Mouse (Mus musculus): ENCODE results near the gene Fam173a. TPM values are rescaled to one million over a fixed set of nuclear protein-coding genes. Genes with fewer than 3 reads are reported as not detected.

The Fam173a gene
- polyA plus RNA-seq, 1 experiment from 2014 or later: 58.4 TPM

DNA sequence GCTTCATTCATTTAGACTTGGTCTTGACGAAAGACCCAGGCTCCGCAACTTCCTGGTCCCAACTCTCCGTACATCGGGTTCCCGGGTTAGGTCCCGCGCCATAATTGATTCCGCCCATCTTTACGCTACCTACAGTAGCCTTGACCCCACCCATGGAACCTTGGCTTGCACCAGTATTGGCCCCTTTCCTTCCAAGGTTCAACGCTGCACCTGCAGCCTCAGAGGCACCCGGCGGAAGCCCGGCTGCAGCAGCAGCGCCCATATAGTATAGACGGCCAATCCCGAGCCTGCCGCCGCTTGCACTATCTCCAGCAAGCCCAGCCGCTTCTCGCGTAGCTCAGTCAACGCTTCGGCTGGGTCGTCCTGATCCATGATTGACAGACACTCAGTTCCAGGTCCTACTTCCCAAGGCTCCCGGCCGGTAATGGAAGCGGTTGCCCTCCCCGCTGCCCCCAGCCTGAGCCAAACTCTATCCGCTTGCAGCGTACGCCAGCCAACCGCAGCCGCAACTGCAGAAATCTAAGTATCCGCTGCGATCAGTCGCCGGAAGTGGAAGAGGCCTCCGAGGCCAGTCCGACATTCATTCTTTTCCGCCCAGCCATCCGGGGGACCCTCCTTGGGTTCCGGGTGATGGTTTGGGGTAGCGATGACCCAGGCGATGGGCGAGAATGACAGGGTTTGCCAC is 716 bp downstream of the Fam173a start:
- peak overlapping the region; percentile 90 for H3K27ac ChIP-seq (replicated peaks; ENCODE audit: low read depth, low read length)
- H3K4me2 ChIP-seq (ENCODE audit: low read depth, low read length): peak overlapping the region; percentile 87
- H3K36me3 ChIP-seq (replicated peaks; ENCODE audit: control insufficient read depth, insufficient read depth, low read depth, low read length): no peaks in the 10 kb centered on the region; the same call in 1 of the 2 replicates
- H3K27me3 ChIP-seq (ENCODE audit: control insufficient read depth, insufficient read depth, low read length): no peaks in the 10 kb centered on the region
- peak overlapping the region; percentile 83 for H3K9ac ChIP-seq (replicated peaks; ENCODE audit: low read length)
- peak; percentile 25 for ATAC-seq (replicated peaks; ENCODE audit: insufficient number of reproducible peaks, low FRiP score, low TSS enrichment, low read depth)
- peak overlapping the region; percentile 67 for H3K4me3 ChIP-seq (ENCODE audit: low read depth, low read length)
- H3K4me1 ChIP-seq (ENCODE audit: control insufficient read depth, insufficient read depth, low read length): peaks cover 7% of the 10 kb centered on the region
- no peaks in the 10 kb centered on the region for H3K9me3 ChIP-seq (replicated peaks; ENCODE audit: control insufficient read depth, low read length)
- DNase-seq (ENCODE audit: low spot score): peak; percentile 88
- WGBS: under 1% methylated on average over 45 of the region's 45 CpGs

DNA sequence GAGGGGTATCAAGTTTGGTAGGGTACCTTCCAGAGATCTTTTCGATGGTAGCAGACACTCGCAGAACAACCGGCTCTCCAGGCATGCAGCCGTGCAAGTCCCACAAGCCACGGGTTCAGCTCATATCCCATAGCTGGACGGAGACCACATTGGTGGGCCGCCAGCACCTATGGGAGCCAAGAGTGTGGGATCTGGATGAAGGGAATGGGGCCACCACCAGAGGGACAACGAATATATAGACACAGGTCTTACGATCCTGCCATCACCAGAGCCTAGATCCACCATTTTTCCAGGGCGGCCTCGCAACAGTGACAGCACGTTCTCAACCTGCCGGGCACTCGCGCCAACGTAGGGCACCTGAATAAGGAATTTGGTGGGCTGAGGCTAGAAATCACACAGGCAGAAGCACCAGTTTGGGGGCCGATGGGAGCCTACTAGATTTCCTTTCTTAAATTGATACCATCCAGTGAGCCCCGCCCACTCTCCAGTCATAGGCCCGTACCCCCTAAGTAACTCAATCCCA is 1.3 kb downstream of the Fam173a start:
- peak overlapping the region; percentile 87 for H3K4me2 ChIP-seq (ENCODE audit: low read depth, low read length)
- H3K27ac ChIP-seq (replicated peaks; ENCODE audit: low read depth, low read length): peak overlapping the region; percentile 90
- DNase-seq (ENCODE audit: low spot score) (no peak), ATAC-seq (replicated peaks; ENCODE audit: insufficient number of reproducible peaks, low FRiP score, low TSS enrichment, low read depth) (0 out of 2 replicates have a peak, but pooled peaks have one; percentile 3)
- whole genome bisulfite sequencing: 27% methylated on average over 19 of the region's 19 CpGs
- no peaks in the 10 kb centered on the region for H3K9me3 ChIP-seq (replicated peaks; ENCODE audit: control insufficient read depth, low read length)
- H3K36me3 ChIP-seq (replicated peaks; ENCODE audit: control insufficient read depth, insufficient read depth, low read depth, low read length): no peaks in the 10 kb centered on the region; the same call in 1 of the 2 replicates
- peak overlapping the region; percentile 67 for H3K4me3 ChIP-seq (ENCODE audit: low read depth, low read length)
- no peaks in the 10 kb centered on the region for H3K27me3 ChIP-seq (ENCODE audit: control insufficient read depth, insufficient read depth, low read length)
- peaks cover 7% of the 10 kb centered on the region for H3K4me1 ChIP-seq (ENCODE audit: control insufficient read depth, insufficient read depth, low read length)
- peak overlapping the region; percentile 83 for H3K9ac ChIP-seq (replicated peaks; ENCODE audit: low read length)

DNA sequence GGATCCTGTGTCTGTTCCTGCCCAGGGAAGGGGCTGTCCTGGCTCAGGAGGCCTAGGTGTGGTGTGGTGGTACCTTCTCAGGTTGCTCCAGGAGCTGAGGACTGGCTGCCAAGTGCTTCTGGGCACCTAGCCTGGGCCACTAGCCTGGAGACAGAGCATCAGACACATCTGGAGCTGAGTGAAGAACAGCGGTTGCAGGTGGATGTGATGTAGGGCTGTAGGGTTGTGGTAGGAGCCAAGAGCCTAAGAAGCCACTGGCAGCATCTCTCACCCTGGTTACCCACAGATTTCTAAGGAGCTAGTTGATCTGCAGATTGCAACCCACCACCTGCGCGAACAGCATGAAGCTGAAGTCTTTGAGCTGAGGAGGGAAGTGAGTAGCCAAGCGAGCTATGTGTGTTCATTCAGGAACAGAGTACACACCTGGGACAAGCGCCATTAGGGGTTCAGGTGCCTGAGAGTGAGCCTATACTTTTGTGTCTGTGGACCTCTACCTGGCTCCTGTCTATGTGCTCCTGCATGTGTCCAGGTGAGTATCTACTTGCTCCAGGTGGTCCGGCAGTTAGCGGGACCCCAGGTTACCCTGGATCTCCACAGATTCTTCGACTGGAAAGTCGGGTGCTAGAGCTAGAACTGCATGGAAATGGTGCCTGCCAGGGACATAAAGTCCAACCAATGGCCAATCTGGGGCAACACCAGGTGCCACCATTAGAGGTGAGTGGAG is 5.8 kb downstream of the Fam173a start:
- ATAC-seq (replicated peaks; ENCODE audit: insufficient number of reproducible peaks, low FRiP score, low TSS enrichment, low read depth) (no peak), DNase-seq (ENCODE audit: low spot score) (no peak)
- H3K4me3 ChIP-seq (ENCODE audit: low read depth, low read length): no peak overlapping the region
- no peak overlapping the region for H3K9ac ChIP-seq (replicated peaks; ENCODE audit: low read length)
- H3K4me1 ChIP-seq (ENCODE audit: control insufficient read depth, insufficient read depth, low read length): peaks cover 5% of the 10 kb centered on the region; the same call in 1 of the 2 replicates
- H3K27me3 ChIP-seq (ENCODE audit: control insufficient read depth, insufficient read depth, low read length): no peaks in the 10 kb centered on the region
- no peak overlapping the region for H3K27ac ChIP-seq (replicated peaks; ENCODE audit: low read depth, low read length)
- H3K4me2 ChIP-seq (ENCODE audit: low read depth, low read length): no peak overlapping the region
- WGBS: 89% methylated on average over 9 of the region's 9 CpGs
- H3K9me3 ChIP-seq (replicated peaks; ENCODE audit: control insufficient read depth, low read length): no peaks in the 10 kb centered on the region
- peaks cover 12% of the 10 kb centered on the region for H3K36me3 ChIP-seq (replicated peaks; ENCODE audit: control insufficient read depth, insufficient read depth, low read depth, low read length)

DNA sequence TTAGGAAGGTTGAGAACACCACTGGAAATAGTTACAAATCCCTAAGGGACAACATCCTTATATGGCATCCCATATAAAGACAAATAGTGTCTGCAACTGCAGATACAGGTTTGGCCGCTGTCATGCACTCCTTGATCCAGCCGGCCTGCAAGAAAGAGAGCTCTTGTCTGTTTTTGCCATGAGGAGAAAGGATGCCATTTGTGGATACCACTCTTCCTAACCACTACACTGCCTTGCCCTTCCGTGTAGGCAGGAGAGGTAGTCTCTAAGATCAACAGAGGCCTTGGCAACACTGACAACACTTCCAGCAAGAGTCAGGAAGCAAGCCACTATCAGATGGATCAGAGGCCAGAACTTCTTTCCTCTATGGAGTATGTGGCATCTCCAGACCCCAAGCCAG is 6.4 kb downstream of the Fam173a start, which contains the start of gene Ccdc78:
Ccdc78 (plus strand) TSS at position 301 of the 400 bp plus-strand sequence.
- ATAC-seq (replicated peaks; ENCODE audit: insufficient number of reproducible peaks, low FRiP score, low TSS enrichment, low read depth) (no peak), DNase-seq (ENCODE audit: low spot score) (no peak)
- Histone ChIP-seq H3K9ac (replicated peaks; ENCODE audit: low read length) (peak within 1 kb of the TSS; percentile 62), H3K27ac (replicated peaks; ENCODE audit: low read depth, low read length) (peak within 1 kb of the TSS; percentile 56), H3K4me1 (ENCODE audit: control insufficient read depth, insufficient read depth, low read length) (peaks cover 5% of the 10 kb centered on the region; the same call in 1 of the 2 replicates), H3K4me2 (ENCODE audit: low read depth, low read length) (peak within 1 kb of the TSS; percentile 4; the same call in 1 of the 2 replicates), H3K27me3 (ENCODE audit: control insufficient read depth, insufficient read depth, low read length) (no peaks in the 10 kb centered on the region), H3K36me3 (replicated peaks; ENCODE audit: control insufficient read depth, insufficient read depth, low read depth, low read length) (peaks cover 15% of the 10 kb centered on the region), H3K9me3 (replicated peaks; ENCODE audit: control insufficient read depth, low read length) (no peaks in the 10 kb centered on the region), H3K4me3 (ENCODE audit: low read depth, low read length) (peak within 1 kb of the TSS; percentile 45)
- 81% methylated on average over 3 of the region's 3 CpGs for WGBS

DNA sequence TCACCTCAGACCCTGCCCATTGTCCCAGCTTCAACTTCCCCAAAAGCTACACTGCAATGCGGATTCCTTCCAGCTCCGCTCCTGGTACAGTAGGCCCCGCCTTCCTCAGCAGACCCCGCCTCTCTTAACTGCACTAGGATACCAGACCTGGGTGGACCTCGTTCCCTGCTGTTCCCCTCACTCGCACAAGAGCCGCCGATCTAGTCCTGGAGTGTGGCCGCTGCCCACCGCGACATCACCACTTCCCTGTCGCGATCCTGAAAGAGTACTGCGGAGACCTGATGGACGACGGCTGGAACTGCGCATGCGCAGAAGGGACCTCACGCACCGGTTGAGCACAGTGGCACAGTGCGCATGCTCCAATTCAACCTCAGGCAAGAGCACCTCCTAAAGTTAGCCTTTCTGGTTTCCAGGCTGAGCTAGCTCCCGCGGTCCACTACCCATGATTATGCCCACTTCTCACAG is 7.4 kb downstream of the Fam173a start, which contains the start of gene Haghl:
Haghl (minus strand) TSS at position 393 of the 465 bp plus-strand sequence.
- peak within 1 kb of the TSS; percentile 56 for H3K27ac ChIP-seq (replicated peaks; ENCODE audit: low read depth, low read length)
- ATAC-seq (replicated peaks; ENCODE audit: insufficient number of reproducible peaks, low FRiP score, low TSS enrichment, low read depth) (peak; percentile 77), DNase-seq (ENCODE audit: low spot score) (peak; percentile 97)
- H3K4me3 ChIP-seq (ENCODE audit: low read depth, low read length): peak within 1 kb of the TSS; percentile 45
- under 1% methylated on average over 23 of the region's 23 CpGs for WGBS
- no peaks in the 10 kb centered on the region for H3K27me3 ChIP-seq (ENCODE audit: control insufficient read depth, insufficient read depth, low read length)
- no peaks in the 10 kb centered on the region for H3K9me3 ChIP-seq (replicated peaks; ENCODE audit: control insufficient read depth, low read length)
- H3K36me3 ChIP-seq (replicated peaks; ENCODE audit: control insufficient read depth, insufficient read depth, low read depth, low read length): peaks cover 15% of the 10 kb centered on the region
- H3K4me1 ChIP-seq (ENCODE audit: control insufficient read depth, insufficient read depth, low read length): peaks cover 5% of the 10 kb centered on the region; the same call in 1 of the 2 replicates
- peak within 1 kb of the TSS; percentile 62 for H3K9ac ChIP-seq (replicated peaks; ENCODE audit: low read length)
- H3K4me2 ChIP-seq (ENCODE audit: low read depth, low read length): peak within 1 kb of the TSS; percentile 59

DNA sequence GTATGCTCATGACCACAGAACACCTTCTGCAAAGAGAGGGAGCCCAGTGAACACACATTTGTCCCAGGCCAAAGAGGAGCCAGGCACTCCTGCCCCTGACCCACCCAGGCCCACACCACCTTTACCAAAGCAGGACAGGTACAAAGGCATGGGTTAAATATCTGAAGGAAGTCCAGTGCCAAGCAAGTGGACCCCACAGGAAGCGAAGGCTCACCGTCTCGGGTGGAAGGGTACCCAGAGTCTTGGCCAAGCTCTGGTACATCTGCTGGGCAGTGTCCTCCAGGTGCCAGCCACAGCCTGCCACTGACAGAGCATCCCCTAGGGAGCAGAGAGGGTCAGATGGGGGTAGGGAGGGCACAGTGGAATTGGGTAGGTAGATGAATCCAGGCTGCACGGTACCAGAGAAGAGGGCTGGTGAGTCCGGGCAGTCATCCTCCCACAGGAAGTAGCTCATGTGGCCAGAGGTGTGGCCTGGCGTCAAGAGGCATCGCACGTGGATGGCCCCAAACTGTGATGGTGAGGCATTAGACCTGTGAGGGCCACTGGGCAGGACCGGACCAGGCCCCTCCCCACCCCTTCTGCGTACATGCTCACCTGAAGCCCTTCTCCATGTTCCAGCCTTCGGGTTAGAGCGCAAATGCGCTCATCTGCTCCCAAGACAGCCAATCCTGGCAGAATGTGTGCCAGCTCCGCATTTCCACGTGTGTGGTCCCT is 8.7 kb downstream of the Fam173a start:
- Histone ChIP-seq H3K9me3 (replicated peaks; ENCODE audit: control insufficient read depth, low read length) (no peaks in the 10 kb centered on the region), H3K4me3 (ENCODE audit: low read depth, low read length) (peak overlapping the region; percentile 45), H3K27me3 (ENCODE audit: control insufficient read depth, insufficient read depth, low read length) (no peaks in the 10 kb centered on the region), H3K4me1 (ENCODE audit: control insufficient read depth, insufficient read depth, low read length) (peaks cover 5% of the 10 kb centered on the region; the same call in 1 of the 2 replicates), H3K36me3 (replicated peaks; ENCODE audit: control insufficient read depth, insufficient read depth, low read depth, low read length) (peaks cover 15% of the 10 kb centered on the region), H3K9ac (replicated peaks; ENCODE audit: low read length) (peak overlapping the region; percentile 62), H3K27ac (replicated peaks; ENCODE audit: low read depth, low read length) (no peak overlapping the region), H3K4me2 (ENCODE audit: low read depth, low read length) (peak overlapping the region; percentile 59)
- DNase-seq (ENCODE audit: low spot score): no peak
- ATAC-seq (replicated peaks; ENCODE audit: insufficient number of reproducible peaks, low FRiP score, low TSS enrichment, low read depth): no peak
- WGBS: 74% methylated on average over 15 of the region's 15 CpGs

DNA sequence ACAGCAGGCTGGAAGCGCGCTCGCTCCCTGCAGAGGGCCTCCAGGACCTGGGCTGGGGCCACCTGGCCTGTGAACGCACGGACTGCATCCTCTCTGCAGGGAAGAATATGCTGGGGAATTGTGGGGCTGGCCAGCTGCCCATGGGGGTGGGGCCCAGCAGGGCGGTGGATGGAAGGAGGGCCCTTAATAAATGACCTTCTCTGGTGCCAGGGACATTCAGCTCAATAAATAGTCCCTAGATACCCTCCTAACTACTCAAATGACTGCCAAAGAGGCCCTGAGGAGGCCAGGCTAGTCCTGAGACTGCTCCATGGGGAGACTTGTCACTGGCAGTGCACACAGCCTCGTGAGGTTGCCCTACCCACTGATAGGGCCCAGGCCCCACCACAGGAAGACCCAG is 9.6 kb downstream of the Fam173a start:
- Histone ChIP-seq H3K36me3 (replicated peaks; ENCODE audit: control insufficient read depth, insufficient read depth, low read depth, low read length) (peaks cover 15% of the 10 kb centered on the region), H3K4me1 (ENCODE audit: control insufficient read depth, insufficient read depth, low read length) (peaks cover 5% of the 10 kb centered on the region; the same call in 1 of the 2 replicates), H3K27ac (replicated peaks; ENCODE audit: low read depth, low read length) (no peak overlapping the region), H3K27me3 (ENCODE audit: control insufficient read depth, insufficient read depth, low read length) (no peaks in the 10 kb centered on the region), H3K9me3 (replicated peaks; ENCODE audit: control insufficient read depth, low read length) (no peaks in the 10 kb centered on the region), H3K4me3 (ENCODE audit: low read depth, low read length) (no peak overlapping the region), H3K4me2 (ENCODE audit: low read depth, low read length) (no peak overlapping the region), H3K9ac (replicated peaks; ENCODE audit: low read length) (no peak overlapping the region; the same call in 1 of the 2 replicates)
- 84% methylated on average over 7 of the region's 7 CpGs for WGBS
- ATAC-seq (replicated peaks; ENCODE audit: insufficient number of reproducible peaks, low FRiP score, low TSS enrichment, low read depth): no peak
- no peak for DNase-seq (ENCODE audit: low spot score)
